Mouse (Mus musculus) heart, embryonic 15.5 days (tissue): Measurements from ENCODE around the gene Lmntd1. TPM values are rescaled to one million over a fixed set of nuclear protein-coding genes. Genes with fewer than 3 reads are reported as not detected.

Experiments
- ATAC-seq: fragments of 200-750 bp; cut with Nextera tagmentation; replicated peaks from 2 replicates; pipeline ENCODE4 v1.8.0; 2017; ENCODE audit warnings: low read depth, moderate TSS enrichment; ENCODE audit not compliant: insufficient number of reproducible peaks, insufficient read depth, low FRiP score
- H3K27ac ChIP-seq: fragments of 300-500 bp; sonication (generic); 2 replicates; pipeline ENCODE4 v1.5.1; 2015; ENCODE audit warnings: mild to moderate bottlenecking, inconsistent platforms
- H3K27me3 ChIP-seq: fragments of 300-500 bp; sonication (generic); 2 replicates; pipeline ENCODE4 v1.6.1; 2015; ENCODE audit warnings: inconsistent platforms
- H3K36me3 ChIP-seq: fragments of 300-500 bp; sonication (generic); 2 replicates; pipeline ENCODE4 v1.6.1; 2015; ENCODE audit warnings: mild to moderate bottlenecking, inconsistent platforms
- H3K4me1 ChIP-seq: fragments of 300-500 bp; sonication (generic); replicated peaks from 2 replicates; pipeline ENCODE4 v1.6.1; 2015; ENCODE audit warnings: inconsistent platforms
- H3K4me2 ChIP-seq: fragments of 300-500 bp; sonication (generic); 2 replicates; pipeline ENCODE4 v1.6.1; 2015; ENCODE audit warnings: inconsistent platforms, mild to moderate bottlenecking, moderate library complexity
- H3K4me3 ChIP-seq: fragments of 300-500 bp; sonication (generic); 2 replicates; pipeline ENCODE4 v1.5.1; 2015; ENCODE audit warnings: mild to moderate bottlenecking, inconsistent platforms
- H3K9ac ChIP-seq: fragments of 300-500 bp; sonication (generic); 2 replicates; pipeline ENCODE4 v1.6.1; 2015; ENCODE audit warnings: mild to moderate bottlenecking, inconsistent platforms
- H3K9me3 ChIP-seq: fragments of 300-500 bp; sonication (generic); replicated peaks from 2 replicates; pipeline ENCODE4 v1.6.1; 2016; ENCODE audit warnings: inconsistent platforms
- WGBS: fragments of 180-500 bp; shearing (Covaris S2); methylation state at CpG from one replicate; pipeline ENCODE4 v1.1.7; 2015; ENCODE audit warnings: mixed read lengths; 5-methylcytosine and 5-hydroxymethylcytosine counted together
- polyA plus RNA-seq: library from polyadenylated mRNA; unstranded; fragments of >200 nt; fragmentation: Nextera tagmentation; extraction: Ambion mirVana; gene quantifications from 2 replicates; pipeline ENCODE4 v1.2.1, GENCODE M21; 2015

The Lmntd1 gene
- polyA plus RNA-seq, 1 experiment from 2014 or later, result 12.5 TPM

- peaks cover 10% of the 10 kb centered on the region for H3K4me1 ChIP-seq
- ATAC-seq, result no peak
- H3K27me3 ChIP-seq, result no peaks in the 10 kb centered on the region
- H3K27ac ChIP-seq, result no peak overlapping the region
- no peak overlapping the region for H3K4me3 ChIP-seq
- no peaks in the 10 kb centered on the region for H3K36me3 ChIP-seq
- H3K9me3 ChIP-seq, result no peaks in the 10 kb centered on the region; the same call in 1 of the 2 replicates
- no peak overlapping the region for H3K9ac ChIP-seq
- no peak overlapping the region for H3K4me2 ChIP-seq
- WGBS, result 69% methylated on average over 4 of the region's 4 CpGs
These were observed 22.6 kb upstream of the Lmntd1 start for GRCm38 (mm10) chr6:145636682-145637081.

- no peak overlapping the region for H3K27ac ChIP-seq
- H3K9me3 ChIP-seq, result no peaks in the 10 kb centered on the region
- no peak overlapping the region for H3K9ac ChIP-seq
- no peaks in the 10 kb centered on the region for H3K36me3 ChIP-seq
- H3K27me3 ChIP-seq, result no peaks in the 10 kb centered on the region
- WGBS, result 68% methylated on average over 2 of the region's 2 CpGs
- H3K4me1 ChIP-seq, result peaks cover 12% of the 10 kb centered on the region
- H3K4me3 ChIP-seq, result no peak overlapping the region
- no peak for ATAC-seq
- H3K4me2 ChIP-seq, result no peak overlapping the region
These were observed 20.3 kb upstream of the Lmntd1 start for GRCm38 (mm10) chr6:145634454-145634853.

- ATAC-seq, result no peak
- H3K9me3 ChIP-seq, result no peaks in the 10 kb centered on the region
- peaks cover 5% of the 10 kb centered on the region; the same call in 1 of the 2 replicates for H3K4me1 ChIP-seq
- no peak overlapping the region for H3K27ac ChIP-seq
- WGBS, result 26% methylated on average over 6 of the region's 6 CpGs
- H3K4me2 ChIP-seq, result no peak overlapping the region
- no peaks in the 10 kb centered on the region for H3K36me3 ChIP-seq
- H3K4me3 ChIP-seq, result no peak overlapping the region
- H3K27me3 ChIP-seq, result no peaks in the 10 kb centered on the region
- H3K9ac ChIP-seq, result no peak overlapping the region
These were observed 16.1 kb upstream of the Lmntd1 start for GRCm38 (mm10) chr6:145630269-145630668.

DNA sequence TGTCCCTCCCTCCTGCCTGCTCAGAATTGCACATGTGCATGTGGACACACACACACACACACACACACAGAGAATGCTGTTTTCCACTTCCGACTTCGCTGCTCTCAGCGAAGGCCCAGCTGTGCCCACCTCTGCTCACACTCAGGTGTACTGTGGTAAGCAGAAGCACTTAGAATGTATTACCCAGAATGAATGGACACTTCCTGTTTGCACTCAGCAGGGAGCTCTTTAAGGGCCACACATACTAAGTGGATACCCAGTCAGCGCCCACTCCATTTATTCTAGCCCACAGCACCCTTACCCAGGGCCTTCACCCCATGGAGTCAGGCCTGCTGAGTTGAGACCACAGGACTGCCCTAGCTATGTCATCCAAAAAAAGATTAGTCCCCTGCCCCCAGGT lies 9.0 kb upstream of the Lmntd1 start:
- WGBS, result 86% methylated on average over 4 of the region's 4 CpGs
- Histone ChIP-seq H3K27ac (no peak overlapping the region), H3K4me2 (no peak overlapping the region), H3K27me3 (no peaks in the 10 kb centered on the region), H3K36me3 (no peaks in the 10 kb centered on the region), H3K9ac (no peak overlapping the region), H3K4me3 (no peak overlapping the region), H3K9me3 (no peaks in the 10 kb centered on the region), H3K4me1 (peaks cover 1% of the 10 kb centered on the region)
- ATAC-seq, result no peak

DNA sequence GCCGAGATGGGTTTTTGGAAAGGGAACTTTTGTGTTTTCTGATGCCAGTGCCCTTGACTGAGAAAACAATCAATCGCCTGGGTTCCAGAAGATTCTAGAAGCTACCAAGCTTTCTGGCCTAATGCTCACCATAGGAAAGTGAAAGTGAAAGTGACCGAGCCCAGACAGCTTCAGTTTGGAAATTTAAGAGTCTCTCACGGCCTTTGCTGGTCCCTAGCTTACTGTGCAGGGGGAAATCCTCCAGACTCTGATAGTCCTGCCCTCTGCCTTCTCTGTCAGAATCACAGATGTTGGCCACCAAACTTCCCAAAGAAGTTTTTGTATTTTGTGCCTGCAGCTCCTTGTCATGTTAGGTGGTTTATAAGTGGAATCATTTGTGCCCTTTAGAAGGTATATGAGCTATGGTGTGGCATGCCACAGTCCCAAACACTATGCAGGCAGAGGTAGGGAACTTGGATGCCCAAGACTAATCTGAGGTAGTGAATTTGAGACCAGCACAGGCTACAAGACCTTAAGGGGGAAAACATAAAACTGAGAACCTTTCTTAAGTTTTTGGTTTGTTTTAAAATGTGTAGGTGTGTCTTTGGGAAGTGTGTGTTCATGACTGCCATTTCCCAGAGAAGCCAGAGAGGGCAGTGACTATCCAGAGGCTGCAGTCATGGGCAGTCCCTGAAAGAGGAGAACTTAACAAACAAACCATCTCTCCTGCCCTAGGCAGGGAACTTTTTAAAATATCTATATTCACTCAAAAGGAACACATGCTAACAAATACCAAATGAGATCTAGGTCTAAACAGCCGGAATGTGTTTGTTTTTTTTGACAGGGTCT lies 2.5 kb upstream of the Lmntd1 start:
- Histone ChIP-seq H3K4me3 (no peak overlapping the region), H3K9ac (no peak overlapping the region), H3K4me2 (peak overlapping the region; percentile 24; the same call in 1 of the 2 replicates), H3K27me3 (no peaks in the 10 kb centered on the region), H3K27ac (no peak overlapping the region), H3K9me3 (no peaks in the 10 kb centered on the region), H3K4me1 (peaks cover 9% of the 10 kb centered on the region), H3K36me3 (no peaks in the 10 kb centered on the region)
- 79% methylated on average over 5 of the region's 5 CpGs for WGBS
- ATAC-seq, result no peak

DNA sequence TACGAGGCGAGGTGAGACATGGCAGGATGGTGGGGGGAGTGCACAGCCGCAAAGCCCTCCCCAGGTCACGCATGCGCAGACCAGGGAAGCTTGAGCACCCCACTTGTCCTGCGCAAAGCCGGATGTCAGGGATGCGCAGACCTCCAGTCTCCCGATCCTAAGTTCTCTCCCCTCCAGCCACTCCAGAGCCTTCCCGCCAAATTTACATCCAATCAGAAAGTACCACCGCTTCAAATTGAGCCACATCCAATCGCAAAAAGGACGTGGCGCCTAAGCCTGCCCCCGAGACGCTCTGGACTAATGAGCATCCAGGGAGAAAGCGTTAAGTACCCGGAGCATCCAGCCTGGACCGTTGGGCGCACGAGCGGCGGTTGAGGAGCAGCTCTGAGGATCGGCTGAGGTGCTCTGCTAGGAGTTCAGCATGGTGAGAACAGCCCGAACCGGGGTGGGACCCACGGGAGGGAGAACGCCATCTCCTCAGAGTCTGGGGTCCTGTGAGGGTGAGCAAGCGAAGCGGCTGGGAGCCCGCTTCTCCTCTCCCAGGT lies 1.6 kb upstream of the Lmntd1 start, which contains the start of gene Tuba3b:
Tuba3b (plus strand) TSS at position 92 of the 545 bp plus-strand sequence.
- no peaks in the 10 kb centered on the region for H3K36me3 ChIP-seq
- no peak within 1 kb of the TSS for H3K4me3 ChIP-seq
- peak within 1 kb of the TSS; percentile 24; the same call in 1 of the 2 replicates for H3K4me2 ChIP-seq
- no peaks in the 10 kb centered on the region for H3K27me3 ChIP-seq
- no peak within 1 kb of the TSS for H3K9ac ChIP-seq
- no peaks in the 10 kb centered on the region for H3K9me3 ChIP-seq
- ATAC-seq, result no peak
- peaks cover 9% of the 10 kb centered on the region for H3K4me1 ChIP-seq
- WGBS, result 94% methylated on average over 31 of the region's 31 CpGs
- no peak within 1 kb of the TSS for H3K27ac ChIP-seq

DNA sequence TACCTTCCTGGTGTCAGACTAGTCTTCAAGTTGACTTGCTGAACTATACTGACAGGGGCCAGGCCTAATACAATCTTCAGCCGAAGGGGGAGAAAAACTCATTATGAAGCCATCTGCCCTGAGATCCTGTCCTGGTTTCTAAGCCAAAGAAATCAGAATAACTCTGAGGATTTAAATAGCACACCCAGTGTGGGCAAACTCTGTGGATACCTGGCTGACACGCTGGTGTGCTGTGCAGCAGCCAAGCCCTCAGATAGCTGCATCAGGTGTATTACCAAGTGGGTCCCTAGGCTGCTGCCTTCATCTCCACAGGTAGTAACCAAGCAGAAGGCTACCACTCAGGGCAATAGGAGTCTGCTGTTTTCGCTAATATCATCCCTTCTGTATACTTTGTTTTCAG lies 1.5 kb downstream of the Lmntd1 start:
- Histone ChIP-seq H3K27me3 (no peaks in the 10 kb centered on the region), H3K4me1 (0 out of 2 replicates have a peak, but pooled peaks cover 4% of the 10 kb centered on the region), H3K4me3 (no peak overlapping the region), H3K27ac (no peak overlapping the region), H3K4me2 (no peak overlapping the region), H3K9ac (no peak overlapping the region), H3K9me3 (no peaks in the 10 kb centered on the region), H3K36me3 (no peaks in the 10 kb centered on the region)
- WGBS, result 87% methylated on average over 3 of the region's 3 CpGs
- ATAC-seq, result no peak

DNA sequence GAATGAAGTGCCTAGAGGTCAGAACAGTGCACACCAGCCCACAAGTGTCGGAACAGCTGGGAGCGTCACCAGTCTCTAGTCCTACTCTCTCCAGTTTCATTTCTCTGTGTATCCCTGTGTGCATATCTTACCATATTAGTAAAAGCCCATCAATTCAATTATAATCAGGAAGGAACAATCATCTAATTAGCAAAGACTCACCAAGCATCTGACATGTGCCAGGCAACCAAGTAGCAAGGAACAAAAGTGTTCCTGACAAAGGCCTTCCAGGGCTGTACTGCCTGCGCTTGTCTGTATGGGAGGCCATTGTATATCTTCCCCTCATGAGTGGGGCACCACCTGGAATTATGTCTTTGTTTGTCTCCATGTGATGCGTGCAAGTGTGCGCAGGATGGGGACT lies 3.2 kb downstream of the Lmntd1 start:
- no peak overlapping the region for H3K4me2 ChIP-seq
- no peak overlapping the region for H3K9ac ChIP-seq
- H3K9me3 ChIP-seq, result no peaks in the 10 kb centered on the region
- H3K27ac ChIP-seq, result no peak overlapping the region
- WGBS, result 96% methylated on average over 5 of the region's 5 CpGs
- H3K4me3 ChIP-seq, result no peak overlapping the region
- no peaks in the 10 kb centered on the region for H3K4me1 ChIP-seq
- ATAC-seq, result no peak
- no peaks in the 10 kb centered on the region for H3K27me3 ChIP-seq
- H3K36me3 ChIP-seq, result no peaks in the 10 kb centered on the region

GRCm38 (mm10) chr6:145608693-145609092 lies 5.4 kb downstream of the Lmntd1 start:
- 88% methylated on average over 5 of the region's 5 CpGs for WGBS
- no peak overlapping the region for H3K4me3 ChIP-seq
- H3K36me3 ChIP-seq, result no peaks in the 10 kb centered on the region
- H3K27me3 ChIP-seq, result no peaks in the 10 kb centered on the region
- no peak for ATAC-seq
- H3K9me3 ChIP-seq, result no peaks in the 10 kb centered on the region
- no peak overlapping the region for H3K4me2 ChIP-seq
- no peak overlapping the region for H3K9ac ChIP-seq
- 0 out of 2 replicates have a peak, but pooled peaks cover 2% of the 10 kb centered on the region for H3K4me1 ChIP-seq
- no peak overlapping the region for H3K27ac ChIP-seq

DNA sequence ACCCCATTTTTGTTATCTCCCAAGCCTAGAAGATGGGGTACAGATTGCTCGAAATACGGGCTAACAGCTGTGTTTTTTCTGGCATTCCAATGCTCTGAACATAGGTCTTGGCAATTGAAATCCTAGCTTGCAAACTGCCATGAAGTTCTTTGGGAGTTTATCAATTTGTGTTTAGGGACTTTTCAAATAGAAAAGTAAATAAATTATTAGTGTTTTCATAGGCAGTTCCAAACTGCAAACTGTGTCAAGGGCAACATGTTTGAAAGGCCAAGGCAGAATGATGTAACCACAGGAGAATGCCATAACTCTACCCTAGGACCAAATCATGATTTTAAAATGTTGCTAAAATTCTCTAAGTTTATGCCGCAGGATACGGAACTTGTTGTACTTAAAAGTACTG lies 6.4 kb downstream of the Lmntd1 start:
- no peaks in the 10 kb centered on the region for H3K27me3 ChIP-seq
- no peak for ATAC-seq
- no peak overlapping the region for H3K4me3 ChIP-seq
- H3K27ac ChIP-seq, result no peak overlapping the region
- no peaks in the 10 kb centered on the region for H3K9me3 ChIP-seq
- 0 out of 2 replicates have a peak, but pooled peaks cover 2% of the 10 kb centered on the region for H3K4me1 ChIP-seq
- no peak overlapping the region for H3K4me2 ChIP-seq
- 79% methylated on average over 4 of the region's 4 CpGs for WGBS
- no peak overlapping the region for H3K9ac ChIP-seq
- no peaks in the 10 kb centered on the region for H3K36me3 ChIP-seq

DNA sequence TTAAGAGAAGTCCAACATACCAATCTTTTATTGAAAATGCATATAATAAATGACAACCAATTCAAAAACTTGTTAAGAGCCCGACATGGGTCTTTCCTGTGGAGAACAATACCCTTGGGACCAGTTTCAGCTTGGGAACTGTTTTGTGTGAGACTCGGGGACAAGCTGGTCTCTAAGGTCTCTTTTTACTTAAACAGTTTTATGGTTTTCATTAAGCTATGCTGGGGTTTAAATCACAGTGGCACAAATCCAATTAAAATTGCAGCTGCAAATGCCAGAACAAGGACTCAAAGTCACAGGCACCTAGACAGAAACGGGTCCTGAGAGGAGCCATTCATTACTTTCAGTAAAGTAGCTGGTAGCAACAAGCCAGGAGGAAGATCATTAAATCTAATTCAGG lies 8.9 kb downstream of the Lmntd1 start:
- 52% methylated on average over 3 of the region's 3 CpGs for WGBS
- 0 out of 2 replicates have a peak, but pooled peaks cover 2% of the 10 kb centered on the region for H3K4me1 ChIP-seq
- no peak overlapping the region for H3K9ac ChIP-seq
- H3K4me3 ChIP-seq, result no peak overlapping the region
- H3K27me3 ChIP-seq, result no peaks in the 10 kb centered on the region
- ATAC-seq, result no peak
- no peaks in the 10 kb centered on the region for H3K36me3 ChIP-seq
- H3K4me2 ChIP-seq, result no peak overlapping the region
- no peaks in the 10 kb centered on the region for H3K9me3 ChIP-seq
- no peak overlapping the region for H3K27ac ChIP-seq
